Mouse (Mus musculus) 416B (cell line): Measurements from ENCODE around the gene Aldh4a1.
A peak's percentile ranks its signal among the peaks of the same experiment; 100 is the strongest.

ENCODE experiments used
- DNase-seq: peaks from one replicate; pipeline ENCODE4 v3.0.0; 2011; ENCODE audit warnings: low read depth

Gene Aldh4a1

GRCm38 (mm10) chr4:139675696-139676095, 53.0 kb downstream of the Aldh4a1 start:
- DNase-seq: no peak

- peak; percentile 51 for DNase-seq
These were observed 61.3 kb downstream of the Aldh4a1 start for GRCm38 (mm10) chr4:139683728-139684638.

- peak; percentile 57 for DNase-seq
These were observed 62.0 kb downstream of the Aldh4a1 start for GRCm38 (mm10) chr4:139684639-139685017.

GRCm38 (mm10) chr4:139688058-139688457, 65.4 kb downstream of the Aldh4a1 start:
- no peak for DNase-seq

- DNase-seq: peak; percentile 79
These were observed 67.1 kb downstream of the Aldh4a1 start for GRCm38 (mm10) chr4:139689627-139690269.

- DNase-seq: no peak
These were observed 70.6 kb downstream of the Aldh4a1 start for GRCm38 (mm10) chr4:139693315-139693714.

GRCm38 (mm10) chr4:139697755-139698154, 75.1 kb downstream of the Aldh4a1 start:
- no peak for DNase-seq

- no peak for DNase-seq
These were observed 75.9 kb downstream of the Aldh4a1 start for GRCm38 (mm10) chr4:139698602-139699001.
